Mouse (Mus musculus) kidney, postnatal 10 days (tissue): ENCODE measurements at regions not wholly inside any gene's neighbourhood (a gene's known extent, or its start where the extent isn't known, plus 50 kb on each side); places are given as distances from the start of the nearest gene placed in this dataset.

Experiments used
- DNase-seq: peaks from one replicate; pipeline ENCODE4 v3.0.0; 2021; ENCODE audit warnings: mixed read lengths

DNA sequence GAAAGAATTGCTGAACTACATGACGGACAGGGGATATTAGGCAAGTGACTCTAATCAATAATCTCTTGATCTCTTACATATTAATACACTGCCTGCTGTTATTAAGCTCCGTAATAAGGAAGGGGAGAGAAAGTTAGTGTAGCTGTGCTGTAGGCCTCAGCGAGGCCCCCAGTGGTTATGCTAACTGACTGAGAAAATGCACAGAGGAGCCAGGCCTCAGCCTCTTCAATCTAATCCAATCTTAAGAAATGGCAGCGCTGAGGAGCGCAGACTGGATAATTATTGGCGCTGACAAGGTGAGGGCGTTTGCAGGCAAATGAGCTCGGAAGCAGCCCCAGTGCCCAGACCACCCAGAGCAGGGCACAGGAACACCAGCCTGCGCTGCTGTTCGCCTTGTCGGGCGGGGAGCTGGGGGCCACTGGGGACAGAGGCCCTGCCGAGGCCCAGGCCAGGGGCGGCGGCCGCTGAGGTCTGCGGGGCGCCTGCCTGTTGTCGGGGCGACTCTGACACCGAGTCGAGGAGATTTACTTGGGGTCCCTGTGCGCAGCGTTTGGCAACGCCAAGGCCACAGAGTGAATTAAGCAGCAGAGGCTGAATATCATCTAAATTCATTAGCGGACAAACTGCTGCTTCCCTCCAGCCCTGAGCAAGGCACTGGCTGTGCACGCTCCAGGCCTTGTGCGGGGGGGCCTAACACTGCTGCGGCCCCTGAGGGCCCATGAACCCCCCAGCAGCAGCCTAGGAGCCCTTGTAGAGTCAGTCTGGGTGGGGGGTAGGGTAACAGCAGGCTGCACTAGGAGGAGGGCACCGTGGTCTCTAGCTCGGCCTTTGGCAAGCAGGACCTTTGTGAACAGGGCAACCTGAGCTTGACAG lies 493.4 kb upstream of the Mki67 start:
- DNase-seq = no peak

DNA sequence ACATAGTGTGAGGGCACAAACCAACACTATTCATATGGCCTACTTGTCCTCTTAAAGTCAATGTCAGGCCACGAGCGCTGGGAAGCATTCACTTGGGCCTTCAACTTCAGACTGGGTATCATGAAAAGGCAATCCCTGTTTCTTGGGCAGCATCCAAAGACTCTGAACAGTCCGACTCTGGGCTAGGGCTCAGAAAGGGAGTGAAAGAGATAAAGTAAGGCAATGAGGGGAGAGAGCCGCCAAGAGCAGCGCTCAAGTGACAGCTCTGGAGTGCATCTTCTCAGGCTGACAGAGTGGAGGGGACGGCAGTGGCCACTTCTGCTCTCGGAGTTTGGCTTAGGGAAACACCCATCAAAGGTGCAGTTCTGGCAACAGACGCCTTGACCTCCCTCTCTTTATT lies 496.3 kb upstream of the Mki67 start:
- no peak for DNase-seq

DNA sequence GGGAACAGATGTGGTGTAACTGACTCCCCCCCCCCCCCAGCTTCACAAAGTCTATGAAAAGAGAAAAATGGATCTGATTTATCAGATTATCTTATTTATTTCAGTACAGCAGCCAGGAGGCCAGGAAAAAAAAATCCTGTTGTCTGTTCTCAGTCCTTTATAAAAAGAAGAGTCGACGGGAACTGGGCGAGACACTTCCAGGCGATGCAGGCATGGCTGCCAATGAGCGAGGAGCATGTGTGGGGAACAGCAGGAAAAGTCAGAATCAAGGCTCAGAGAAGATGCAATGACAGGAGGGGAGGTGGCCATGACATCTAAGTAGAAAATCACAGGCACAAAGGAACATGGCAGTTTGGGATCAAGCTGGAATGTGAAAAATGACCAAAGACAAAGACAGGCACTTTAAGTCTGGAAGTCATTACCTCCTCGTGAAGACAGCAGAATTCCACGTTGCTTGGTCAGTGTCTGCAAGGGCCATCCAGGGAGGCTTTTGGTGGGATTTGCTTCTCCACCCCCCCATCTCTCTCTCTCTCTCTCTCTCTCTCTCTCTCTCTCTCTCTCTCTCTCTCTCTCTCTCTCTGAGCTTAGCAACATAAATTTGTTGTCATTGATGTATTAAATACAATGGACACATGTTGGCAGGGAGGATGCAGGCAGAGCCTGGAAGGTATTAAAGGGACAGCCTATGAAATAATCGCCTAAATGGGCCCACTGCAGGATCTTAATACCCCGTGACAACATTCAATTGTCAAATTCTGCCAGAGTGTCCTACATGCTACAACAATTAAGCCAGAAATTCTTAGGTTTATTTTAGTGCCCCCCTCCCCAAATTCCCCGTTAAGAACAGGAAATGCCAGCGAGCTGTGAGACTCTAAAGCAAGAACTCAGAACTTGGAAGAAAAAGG lies 497.1 kb upstream of the Mki67 start:
- DNase-seq = no peak

DNA sequence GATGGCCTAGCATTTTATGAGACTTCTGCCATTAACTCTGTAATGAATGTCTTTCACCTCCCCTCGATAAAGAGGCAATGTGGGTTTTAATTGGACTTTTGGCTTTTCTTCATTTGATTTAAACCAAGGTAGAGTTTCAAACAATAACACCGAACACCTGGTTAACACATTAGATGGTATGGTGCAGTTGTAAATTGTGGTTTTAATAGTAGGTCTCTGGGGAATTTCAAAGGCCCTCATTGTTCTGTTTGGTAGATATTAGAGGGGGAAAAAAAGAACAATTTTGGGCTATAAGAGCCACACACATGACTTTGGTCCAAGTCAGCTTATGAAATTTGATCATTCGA lies 497.8 kb upstream of the Mki67 start:
- DNase-seq = no peak

DNA sequence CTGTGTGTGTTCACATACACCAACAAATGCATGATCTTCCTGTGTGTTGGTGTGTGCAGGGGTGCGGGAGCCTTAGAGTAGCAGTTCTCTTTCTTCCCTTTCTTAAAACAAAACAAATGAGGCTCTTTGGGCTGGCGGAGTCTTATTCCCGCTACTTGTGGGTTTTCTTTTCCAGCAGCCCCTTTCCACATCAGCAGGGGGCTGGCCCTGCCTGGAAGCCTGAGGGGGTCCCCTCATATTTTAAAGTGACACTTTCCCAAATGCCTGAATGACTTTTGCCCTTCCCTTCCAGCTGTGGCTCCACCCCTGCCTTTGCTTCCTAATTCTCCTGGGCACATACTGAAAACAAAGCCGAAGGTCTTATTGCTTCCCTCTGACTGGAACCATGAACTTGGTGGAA lies 498.3 kb upstream of the Mki67 start:
- no peak for DNase-seq

DNA sequence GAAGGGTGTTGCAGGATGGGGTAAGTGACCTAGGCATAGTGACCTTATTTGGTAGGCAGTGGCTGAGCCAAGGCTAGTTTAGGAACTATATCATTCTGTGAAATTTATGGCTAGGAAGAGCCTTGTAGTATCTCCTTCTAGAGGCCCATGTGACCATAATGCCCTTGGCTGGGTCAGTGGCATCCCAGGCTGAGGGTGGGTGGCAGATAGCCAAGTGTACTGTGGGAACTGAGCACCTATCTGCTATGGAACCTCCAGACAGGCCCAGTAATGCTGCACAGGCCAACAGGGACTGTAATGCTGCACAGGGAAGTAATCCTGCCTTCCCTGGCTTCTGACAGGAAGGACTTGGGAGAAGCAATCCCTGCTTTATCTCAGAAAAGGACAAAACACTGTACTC lies 500.6 kb upstream of the Mki67 start:
- peak; percentile 28 for DNase-seq

DNA sequence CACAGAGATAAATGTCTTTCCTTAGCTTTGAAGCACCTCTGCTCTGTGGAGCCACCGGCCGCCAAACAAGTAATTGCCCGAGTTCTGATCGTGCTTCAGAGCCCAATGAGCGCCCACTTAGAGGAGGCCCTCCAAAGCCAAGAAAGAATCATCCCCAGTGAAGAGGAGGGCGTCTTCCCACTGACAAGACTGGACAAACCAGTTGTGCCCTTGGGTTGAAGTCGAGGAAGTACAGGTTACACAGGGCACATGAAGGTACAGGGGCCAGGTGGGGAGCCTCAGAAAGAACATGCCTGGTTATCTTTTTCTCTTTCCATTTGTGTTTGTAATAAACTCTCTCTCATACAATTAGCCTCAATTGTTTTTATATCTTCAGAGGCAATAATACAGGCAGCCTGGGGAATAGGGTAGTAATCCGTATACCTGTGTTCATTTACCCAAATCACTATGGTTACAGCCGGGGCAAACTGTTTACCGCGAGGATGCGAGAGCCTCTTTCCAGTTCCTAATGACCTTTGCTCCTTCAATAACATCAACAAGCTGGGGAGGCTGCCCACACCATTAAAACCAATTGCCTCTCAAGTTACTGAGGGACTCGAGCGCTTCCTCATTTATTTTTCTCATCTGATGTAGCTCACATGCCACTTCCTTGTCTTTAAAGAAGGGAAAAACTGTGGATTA lies 503.5 kb upstream of the Mki67 start:
- DNase-seq = no peak

DNA sequence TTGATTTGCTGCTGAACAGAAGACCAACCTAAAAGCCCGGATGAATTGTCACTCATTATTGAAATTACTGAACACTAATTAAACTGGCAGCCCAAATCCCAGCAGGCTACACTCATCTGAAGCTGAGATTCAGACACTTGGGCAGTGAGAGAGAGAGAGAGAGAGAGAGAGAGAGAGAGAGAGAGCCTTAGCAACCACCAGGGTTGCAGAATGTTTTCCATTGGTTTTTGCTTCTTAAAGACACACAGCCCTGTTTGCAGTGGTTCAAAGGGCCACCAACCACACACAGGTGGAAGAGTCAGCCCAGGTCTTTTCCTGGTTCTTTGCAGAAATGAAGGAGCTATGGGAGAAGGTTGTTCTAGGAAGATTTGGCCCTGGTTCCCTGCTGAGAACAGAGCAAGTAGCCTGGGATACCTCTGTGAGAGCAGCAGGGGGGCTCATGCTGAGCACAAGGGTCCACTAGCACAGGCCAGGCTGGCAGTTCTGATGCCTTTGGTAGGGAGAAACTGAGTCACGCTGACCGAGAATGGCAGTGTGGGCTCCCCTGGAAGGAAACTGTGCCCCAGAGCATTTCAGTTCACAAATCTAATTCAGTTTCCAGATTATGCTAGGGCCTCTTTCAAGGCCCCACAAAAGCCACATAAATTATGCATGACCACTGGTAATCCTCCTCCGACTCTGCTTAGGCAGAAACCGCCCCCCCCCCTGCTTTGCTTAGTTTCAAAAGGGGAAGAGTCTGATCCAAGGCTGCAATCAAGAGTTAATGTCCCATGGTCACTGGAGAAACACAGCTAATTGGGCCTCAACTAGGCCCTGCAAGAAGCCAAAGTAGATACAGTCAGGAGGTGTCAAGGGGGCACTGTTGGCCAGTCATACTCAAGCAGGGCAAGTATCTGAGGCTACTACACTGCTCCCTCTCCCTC lies 504.3 kb upstream of the Mki67 start:
- no peak for DNase-seq

DNA sequence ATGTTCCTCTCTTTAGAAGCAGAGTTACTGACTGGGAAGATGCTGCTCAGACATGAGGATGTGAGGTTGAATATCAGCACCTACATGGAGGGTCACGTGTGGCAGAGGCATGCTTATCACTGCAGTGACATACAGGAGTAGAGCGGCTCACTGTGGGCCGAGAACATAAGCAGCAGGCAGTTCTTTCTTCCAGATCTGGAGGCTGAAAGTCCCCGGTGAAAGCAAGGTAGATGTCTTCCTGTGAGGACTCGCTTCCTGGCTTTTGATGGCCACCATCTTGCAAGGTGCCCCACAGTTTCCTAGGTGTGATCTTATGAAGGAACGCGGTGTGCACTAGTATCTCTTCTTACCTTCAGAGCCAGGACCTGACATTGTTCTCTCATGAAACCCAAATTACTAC lies 505.5 kb upstream of the Mki67 start:
- no peak for DNase-seq

DNA sequence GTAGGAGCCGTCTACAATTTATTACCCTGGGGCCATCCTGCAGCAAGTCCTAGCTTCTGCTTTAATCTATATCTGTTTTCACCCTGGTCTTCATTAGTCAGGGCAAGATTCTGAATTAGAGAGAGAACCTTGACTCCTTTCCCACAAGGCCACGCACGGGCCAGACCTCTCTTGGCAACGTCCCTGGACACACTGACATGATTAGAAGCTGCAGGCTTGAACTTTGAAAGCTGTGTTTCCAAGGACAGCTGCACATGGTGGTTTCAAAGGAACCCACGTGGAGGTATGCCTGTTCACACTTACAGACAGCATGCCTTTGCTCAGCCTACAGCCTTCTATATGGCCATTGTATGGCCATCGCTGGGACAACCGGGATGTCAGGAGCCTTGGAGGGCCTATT lies 509.9 kb upstream of the Mki67 start:
- DNase-seq = no peak

DNA sequence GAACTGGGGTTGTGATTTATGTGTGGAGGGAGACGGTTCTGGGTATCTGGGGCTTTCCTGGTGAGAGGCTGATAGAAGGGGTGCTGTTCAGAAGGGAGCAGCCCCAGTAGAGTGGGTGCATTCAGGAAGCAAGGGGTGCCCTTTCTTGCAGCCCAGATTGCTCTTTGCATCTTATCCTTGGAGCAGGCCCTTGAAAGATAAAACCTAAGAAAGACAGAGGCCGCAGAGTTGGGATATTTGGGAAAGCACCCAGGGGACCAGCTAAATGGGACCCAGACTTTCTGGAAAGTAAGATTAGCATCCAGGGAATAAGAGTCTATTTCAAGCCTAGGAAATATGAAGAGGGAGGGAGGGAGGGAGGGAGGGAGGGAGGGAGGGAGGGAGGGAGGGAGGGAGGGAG lies 512.2 kb upstream of the Mki67 start:
- peak; percentile 2 for DNase-seq

DNA sequence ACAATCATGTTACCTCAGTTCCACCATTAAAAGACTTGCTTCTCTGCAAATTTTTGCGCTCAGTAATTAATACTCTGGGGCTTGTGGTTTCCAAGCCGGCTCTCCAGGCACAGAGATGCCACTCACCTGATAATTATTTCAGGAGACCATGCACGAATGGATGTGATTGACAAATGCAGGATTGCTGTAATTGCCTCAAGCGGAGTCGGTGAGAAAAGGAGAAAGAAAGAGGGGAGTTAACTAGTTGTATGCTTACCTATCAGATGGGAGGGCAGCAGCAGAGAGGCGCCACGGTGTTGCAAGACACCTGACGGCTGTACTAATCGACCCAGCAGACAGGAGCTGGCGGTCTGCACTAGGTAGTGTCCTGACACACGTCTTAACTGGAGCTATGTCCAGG lies 513.4 kb upstream of the Mki67 start:
- DNase-seq = no peak

DNA sequence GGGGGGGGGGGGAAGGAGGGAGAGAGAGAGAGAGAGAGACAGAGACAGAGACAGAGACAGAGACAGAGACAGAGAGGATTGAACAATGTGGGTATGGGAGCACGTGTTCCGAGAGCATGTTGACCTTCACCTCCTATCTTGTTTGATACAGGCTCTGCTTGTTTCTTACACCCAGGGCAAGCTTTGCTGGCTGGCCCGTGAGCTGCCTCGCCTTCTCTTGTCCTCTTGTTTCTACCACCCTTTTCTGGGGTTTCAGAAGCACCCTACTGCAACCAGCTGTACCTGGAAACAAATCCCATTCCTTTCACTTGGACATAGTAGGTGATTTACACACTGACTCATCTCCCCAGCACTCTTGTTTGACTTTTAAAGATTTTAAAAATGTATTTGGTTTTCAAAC lies 516.0 kb upstream of the Mki67 start:
- DNase-seq = no peak

DNA sequence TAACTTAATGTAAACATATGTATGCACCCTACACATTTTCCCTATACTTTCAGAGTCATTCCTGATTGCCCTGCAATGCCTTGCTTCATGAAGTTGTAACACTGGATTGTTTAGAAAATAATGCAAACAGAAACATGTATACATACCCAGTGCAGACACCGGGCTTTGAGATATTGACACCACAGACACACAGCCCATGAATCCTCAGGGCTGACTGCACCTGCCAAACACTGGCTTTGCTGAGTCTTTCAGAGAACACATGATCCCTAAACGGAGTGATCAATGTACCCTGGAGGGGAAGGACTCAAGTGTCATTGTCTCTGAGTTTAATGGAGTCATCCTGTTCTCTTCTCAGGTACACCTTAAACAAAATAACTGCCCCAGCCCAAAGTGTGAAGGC lies 519.4 kb upstream of the Mki67 start:
- no peak for DNase-seq

DNA sequence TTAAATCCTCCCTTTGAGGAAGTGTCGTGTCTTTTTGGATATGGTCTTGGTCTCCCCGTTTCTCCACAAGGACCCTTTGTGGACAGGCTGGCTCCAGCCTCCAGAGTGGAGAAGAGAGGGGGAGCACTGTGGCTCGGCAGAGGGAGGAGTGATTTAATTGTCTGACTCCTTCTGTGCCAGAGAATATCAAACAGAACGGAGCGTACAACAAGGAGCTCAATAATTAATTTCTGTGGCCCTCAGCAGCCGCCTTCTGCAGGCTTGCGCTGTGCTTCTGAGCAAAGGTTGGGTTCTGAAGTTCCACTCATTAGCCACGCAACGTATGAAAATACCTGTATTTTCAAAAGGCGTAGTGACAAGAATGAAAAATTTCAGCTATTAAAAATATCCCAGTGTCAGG lies 520.2 kb upstream of the Mki67 start:
- peak; percentile 26 for DNase-seq

DNA sequence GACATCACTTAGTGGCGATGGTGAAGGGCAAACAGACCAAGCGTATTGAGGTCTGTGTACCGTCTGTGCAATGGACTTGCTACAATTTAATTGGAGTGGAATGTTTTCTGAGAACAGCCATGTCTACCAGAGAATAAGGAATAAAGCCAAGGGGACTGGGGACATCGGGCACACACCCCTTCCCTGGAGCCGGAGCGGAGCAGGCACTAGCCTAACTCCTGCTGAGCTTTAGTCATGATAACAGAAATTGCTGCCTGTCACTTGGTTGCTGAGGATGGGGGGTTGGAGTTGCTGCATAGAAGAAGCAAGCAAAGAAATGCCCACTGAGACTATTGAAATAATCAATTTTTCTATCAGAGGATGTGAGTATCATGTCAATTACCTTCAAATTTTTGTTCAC lies 549.5 kb upstream of the Mki67 start:
- no peak for DNase-seq

DNA sequence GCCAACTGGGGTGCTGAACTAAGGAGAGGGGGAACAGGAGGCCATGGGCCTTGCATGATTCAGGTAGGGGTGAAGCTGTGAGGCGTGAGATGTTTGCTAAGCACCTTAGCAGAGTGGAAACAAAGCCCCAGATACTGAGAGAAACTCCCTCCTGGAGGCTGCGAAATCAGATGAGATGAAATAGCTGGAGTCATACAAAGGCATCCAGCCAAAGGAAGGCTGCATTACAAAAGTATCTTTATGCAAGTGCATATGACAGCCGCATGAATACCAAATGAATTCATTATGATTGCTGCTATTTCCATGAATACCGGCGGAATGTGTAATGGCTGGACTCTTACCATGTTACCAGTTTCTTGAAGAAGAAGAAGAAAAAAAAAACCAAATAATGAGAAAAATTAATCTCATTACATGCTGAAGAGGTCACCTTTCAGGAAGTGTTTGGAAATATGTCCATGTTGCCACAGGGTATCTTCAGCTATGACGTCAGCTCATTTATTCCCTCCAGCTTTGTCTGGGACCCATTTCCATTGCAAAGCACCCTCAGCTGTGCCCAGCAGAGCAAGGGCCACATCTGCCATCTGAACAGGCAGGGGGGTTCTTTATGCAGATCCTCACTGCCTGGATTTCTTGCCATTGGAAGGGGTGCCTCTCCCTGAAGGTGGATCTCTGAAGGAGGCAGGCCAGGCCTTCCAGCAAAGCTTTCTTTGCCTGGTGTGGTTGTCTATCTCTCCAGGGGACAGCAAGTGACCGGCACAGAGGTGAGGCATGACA lies 551.7 kb upstream of the Mki67 start:
- DNase-seq = no peak

DNA sequence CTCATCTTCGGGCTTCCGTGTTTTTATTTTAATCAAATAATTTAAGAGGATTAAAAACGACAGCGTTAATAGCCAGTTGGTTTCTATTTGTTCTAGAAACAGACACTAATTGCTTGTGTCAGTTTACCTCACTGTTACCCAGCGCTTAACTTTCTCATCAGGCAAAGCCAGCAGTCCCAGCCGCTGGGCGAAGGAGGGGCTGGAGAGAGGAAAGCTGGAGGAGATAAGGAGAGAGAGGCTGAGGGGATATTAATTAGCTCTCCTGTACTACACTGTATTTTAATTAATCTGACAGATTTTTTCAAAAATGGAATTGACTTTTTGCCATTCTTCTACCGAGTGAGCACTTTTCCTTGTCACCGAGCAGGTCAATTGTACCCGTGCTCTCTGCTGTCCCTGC lies 559.5 kb upstream of the Mki67 start:
- DNase-seq = no peak

DNA sequence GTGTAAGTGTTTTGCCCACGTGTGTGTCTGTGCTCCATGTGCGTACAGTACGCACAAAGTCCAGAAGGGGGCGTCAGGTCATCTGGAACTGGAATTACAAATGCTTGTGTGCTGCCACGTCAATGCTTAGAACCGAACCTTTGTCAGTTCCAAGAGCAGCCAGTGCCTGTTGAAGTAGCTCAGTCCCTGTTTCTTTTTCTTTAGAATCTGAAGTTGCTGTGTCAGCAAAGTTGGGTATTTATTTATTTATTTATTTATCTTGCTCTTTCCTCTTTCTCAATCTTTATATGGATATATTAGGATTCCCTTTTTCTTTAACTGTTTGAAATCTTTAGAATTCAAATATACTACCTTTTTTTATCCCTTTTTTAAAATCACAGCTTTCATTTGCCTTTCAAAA lies 567.6 kb upstream of the Mki67 start:
- no peak for DNase-seq

DNA sequence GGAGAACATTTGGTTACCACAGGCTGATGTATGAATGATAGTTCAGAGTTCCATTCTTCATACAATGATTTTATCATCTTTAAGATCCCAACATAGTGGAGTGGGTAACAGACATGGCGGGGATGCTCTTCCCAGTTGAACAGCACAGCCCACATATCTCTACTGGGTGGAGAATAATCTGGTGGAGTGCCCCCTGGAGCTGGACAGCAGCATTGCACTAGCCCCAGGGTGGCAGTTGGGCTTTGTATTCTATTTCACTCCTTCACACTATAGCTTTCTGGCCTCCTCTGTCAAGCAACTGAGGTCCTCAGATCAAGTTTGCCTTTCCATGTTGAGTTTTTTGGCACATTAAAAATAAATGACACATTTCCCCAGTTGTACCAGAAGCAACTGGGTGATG lies 569.4 kb upstream of the Mki67 start:
- DNase-seq = no peak

DNA sequence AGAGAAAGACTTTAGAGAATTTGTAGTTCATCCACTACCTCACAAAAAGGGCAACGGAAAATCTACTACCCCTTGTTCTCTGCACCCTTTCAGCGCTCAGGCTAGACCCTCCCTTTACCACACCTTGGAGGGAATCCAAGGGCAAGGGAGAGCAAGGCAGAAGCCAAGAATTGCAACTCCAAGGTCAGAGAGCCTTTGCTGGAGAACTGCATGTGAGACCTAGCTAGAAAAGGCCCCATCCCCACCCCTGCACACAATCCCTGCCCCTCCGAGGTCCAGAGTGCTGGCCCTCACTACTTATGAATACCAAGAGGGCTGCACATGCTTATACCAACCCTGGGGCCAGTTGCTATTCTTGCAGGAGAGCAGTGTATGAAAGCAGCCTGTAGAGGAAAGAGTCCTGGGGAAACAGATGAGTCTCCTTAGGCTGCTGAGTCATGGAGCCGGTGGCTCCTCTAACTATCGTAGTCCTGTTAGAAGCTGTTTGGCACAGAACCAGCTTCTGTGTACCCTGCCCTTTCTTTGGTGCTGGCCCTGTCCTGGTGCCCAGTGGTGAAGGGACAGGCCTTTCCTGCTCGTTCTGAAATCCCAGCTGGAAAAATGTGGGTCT lies 577.5 kb upstream of the Mki67 start:
- DNase-seq = peak; percentile 37
